Mouse (Mus musculus) WW6 (cell line): ENCODE measurements around the gene Sowaha.

Source experiments
- DNase-seq: peaks from one replicate; pipeline ENCODE4 v3.0.0-alpha.2; 2013; ENCODE audit warnings: low read depth, low spot score

Gene Sowaha

DNA sequence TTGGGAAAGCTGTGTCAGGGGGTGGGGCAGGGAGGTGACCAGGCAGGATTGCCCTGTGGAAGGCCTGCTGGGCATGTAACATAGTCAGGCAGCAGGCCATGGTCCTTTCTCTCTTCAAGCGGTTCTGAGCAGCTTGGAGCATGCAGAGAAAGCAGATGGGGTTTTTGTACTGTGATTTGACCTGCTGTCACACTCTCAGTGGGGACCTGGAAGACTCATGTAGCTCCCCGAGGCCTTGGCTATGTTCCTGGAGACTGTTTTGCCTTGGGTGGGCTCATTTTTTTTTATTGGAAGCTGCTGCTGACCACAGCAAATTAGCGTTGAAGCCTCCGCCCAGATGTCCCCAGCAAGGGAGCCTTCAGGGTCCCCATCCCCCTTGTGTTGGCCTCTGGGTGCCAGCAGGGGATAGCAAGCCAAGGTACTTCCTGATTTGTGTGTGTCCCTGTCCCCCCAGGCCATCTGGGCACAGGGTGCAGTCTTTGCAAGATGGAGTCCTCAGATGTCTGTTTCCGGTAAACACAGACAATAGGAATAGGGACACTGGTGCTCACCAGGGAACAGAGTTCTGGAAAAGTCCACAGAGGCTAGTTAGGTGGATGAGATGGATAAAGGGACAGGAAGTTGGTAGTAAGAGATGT is 25.1 kb upstream of the Sowaha start:
- no peak for DNase-seq

DNA sequence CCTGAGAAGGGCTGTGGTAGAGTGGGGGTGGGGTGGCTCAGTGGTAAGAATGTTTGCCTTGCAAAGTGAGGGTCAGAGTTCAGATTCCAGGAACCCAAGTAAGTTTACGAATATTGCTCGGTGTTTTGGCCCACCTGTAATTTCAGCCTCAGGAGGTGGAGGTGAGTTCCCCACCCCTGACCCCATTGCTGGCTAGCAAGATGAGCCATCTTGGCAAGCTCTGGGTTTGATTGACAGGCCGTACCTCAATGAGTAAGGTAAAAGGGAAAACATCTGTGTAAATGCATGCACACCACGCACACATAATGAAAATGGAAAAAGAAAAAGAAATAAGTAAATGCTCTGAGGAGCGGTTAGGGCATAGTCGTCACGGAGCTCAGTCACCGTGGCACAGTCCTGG is 24.3 kb upstream of the Sowaha start:
- no peak for DNase-seq

DNA sequence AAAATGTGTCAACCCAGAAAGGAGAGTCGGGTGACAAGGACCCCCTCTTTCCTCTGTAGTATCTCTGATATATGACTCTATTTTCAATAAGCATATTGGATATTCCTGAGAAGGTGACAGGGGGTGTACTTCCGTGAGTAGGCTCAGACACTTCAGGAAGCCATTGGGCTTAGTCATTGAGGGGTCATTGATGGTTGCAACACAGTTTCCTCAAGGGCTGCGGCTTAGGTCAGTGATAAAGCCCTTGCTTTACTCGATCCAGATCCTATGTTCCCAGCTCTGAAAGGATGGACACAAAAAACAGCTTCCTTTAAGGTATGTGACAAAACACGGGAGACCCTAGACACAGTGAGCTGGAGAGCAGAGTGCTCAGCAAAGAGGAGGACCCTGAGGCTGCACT is 23.7 kb upstream of the Sowaha start:
- DNase-seq: no peak

DNA sequence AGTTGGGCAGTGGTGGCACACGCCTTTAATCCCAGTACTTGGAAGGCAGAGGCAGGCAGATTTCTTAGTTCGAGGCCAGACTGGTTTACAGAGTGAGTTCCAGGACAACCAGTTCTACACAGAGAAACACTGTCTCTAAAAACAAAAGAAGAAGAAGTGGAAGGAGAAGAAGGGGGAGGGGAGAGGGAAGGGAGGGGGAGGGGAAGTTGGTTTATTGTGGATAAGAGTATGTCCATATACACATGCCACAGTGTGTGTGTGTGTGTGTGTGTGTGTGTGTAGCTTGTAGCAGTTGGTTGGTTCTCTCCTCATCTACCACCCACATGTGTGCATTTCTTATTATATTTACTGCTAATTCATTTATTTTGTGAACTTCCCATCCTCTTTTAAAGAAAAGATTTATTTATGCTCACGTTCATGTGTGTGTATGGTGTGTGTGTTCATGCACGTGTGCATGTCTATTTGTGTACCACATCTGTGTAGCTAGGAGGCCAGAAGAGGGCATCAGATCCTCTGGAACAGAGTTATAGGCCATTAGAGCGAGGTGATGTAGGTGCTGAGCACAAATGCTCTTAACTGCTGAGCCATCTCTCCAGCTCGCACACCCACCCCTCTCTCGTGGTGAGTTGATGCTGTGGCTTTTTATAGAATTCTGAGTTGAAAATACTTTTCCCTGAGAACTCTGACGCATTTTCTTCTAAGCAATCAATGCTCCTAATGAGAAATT is 22.1 kb upstream of the Sowaha start:
- no peak for DNase-seq

DNA sequence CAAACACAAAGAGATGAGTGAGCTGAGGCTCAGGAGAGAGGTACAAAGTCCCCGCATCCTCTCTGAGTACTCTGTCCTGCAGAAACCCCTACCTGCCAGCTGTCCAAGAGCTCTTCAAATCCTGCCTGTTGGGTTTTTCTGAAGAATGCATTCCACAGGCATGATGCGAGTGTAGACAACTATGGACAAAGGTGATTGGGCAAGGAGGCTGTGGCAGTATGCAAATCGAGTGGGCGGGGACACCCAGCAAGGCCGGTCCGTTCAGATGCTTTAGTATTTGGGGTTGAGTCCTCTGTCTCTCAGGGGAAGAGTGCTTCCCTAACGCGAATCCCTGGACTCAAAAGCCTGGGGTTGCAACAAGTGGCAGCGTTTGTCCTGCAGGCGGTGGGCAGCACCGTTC is 20.5 kb upstream of the Sowaha start:
- DNase-seq: no peak

DNA sequence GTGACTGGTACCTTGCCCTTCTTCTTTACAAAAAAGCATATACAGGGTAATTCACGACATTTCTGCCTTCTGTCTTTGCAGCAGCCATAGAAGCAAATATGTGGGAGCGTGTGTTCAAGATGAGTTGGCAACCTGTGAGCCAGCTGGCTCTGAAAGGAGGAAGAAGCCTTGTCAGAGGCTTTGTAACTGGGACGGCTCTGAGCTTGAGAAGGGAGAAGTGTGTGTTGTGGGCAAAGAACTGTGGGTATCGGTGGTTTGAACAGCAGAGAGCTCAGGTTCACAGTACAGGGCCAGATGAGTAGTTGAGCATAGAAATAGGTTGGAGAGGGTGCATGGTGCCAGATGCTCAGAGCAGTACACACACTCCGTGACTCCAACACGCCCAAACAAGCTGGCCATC is 16.9 kb upstream of the Sowaha start:
- DNase-seq: no peak

DNA sequence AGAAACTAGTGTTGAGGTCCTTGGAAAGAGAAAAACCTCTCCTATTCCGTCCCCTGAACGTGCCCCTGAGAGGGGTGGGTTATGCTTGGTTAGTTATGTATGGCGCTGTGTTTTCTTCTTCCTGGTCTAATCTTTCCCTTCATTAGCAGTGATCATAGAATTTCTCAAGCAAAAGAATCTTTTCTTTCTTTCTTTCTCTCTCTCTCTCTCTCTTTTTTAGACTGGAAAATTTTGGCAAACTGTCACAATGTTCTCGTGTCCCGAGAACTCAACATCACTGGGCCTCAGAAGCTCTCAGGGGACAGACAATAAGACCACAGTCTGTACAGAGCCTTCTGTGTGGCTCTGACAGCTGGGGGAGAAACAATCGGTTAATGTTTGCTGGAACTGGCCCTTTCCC is 15.3 kb upstream of the Sowaha start:
- no peak for DNase-seq

DNA sequence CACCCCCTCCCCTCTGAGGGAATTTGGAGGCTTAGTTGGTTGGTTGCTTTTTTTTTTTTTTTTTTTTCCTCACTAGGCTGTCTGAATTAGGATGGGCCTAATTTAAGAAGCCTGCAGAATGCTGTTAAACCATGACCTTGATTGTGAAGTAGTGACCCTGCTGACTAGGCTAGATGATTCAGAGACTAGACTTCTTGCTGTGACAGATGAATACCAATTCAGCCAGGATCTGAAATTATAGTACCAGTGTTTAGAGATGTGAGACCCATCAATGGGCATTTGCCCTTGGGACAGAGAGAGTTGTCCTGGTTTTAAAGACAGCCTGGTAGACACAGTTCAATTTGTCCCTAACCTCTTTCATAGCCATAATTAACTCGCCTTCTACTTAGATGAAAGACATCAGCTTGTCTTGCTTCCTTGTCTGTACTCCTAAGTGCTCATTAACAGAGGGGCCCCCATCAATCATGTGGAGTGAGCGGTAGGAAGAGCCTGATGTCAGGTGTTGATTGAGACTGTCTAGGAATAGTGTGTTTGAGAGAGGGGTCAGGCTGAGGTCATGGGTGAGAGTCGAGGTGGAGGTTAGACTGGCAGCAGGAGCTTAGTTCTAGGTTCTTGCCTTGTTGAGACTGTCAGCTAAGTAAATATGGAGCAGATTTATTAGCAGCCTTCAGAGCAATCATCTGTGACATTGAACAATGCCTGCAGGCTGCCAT is 13.3 kb upstream of the Sowaha start:
- DNase-seq: no peak

DNA sequence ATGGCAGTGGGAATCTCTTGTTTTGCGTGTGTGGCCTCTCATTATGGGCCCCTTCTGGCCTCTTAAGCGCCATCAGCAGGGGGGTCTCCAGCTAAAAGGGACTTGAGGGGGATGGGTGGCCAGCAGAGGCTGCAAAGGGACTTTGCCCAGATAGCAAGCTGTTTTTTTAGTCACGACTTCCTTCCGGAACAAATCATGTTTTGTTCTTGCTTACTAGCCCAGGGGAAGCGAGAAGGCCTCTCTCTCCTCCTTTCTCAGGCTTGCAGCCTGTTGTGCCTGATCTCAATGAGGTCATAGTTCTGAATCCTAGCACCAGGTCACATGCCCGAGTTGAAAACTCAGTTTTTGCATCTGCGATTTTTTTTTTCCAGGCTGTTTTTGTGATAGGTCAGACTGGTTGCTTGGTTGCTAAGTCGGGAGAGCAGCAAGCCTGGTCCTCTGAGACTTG is 11.9 kb upstream of the Sowaha start:
- no peak for DNase-seq

DNA sequence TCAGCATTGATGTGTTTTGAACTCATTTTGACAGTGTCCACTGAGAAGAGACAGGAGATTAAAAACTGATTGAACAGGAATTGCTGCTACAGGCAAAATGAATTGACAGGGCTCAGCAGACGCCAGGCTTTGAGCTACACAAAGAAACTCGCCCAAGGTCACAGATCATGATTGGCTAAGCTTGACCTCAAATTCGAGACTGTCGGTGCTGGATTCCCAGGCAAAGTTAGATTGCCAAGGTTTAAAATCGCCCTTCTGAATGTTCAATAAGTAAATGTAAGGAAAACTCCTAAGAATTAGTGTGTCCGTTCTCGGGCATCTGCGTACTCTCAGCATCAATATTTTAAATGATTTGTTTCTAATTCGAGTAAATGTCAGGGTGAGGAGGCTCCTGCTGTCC is 9.3 kb upstream of the Sowaha start:
- DNase-seq: no peak

DNA sequence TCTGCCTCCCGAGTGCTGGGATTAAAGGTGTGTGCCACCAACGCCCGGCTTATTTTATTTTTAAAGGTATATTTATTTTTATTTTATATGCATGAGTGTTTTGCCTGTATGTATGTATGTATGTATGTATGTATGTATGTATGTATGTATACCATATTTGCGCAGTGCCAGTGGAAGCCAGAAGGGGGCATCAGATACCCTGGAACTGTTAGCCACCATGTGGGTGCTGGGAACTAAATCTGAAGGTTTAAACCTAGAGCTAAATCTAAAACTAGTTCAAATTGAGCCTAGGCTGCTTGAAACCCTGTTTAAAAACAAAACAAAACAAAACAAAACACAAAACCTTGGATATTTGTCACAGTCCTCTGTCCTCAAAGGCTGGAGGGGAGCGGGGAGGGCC is 8.9 kb upstream of the Sowaha start:
- no peak for DNase-seq

DNA sequence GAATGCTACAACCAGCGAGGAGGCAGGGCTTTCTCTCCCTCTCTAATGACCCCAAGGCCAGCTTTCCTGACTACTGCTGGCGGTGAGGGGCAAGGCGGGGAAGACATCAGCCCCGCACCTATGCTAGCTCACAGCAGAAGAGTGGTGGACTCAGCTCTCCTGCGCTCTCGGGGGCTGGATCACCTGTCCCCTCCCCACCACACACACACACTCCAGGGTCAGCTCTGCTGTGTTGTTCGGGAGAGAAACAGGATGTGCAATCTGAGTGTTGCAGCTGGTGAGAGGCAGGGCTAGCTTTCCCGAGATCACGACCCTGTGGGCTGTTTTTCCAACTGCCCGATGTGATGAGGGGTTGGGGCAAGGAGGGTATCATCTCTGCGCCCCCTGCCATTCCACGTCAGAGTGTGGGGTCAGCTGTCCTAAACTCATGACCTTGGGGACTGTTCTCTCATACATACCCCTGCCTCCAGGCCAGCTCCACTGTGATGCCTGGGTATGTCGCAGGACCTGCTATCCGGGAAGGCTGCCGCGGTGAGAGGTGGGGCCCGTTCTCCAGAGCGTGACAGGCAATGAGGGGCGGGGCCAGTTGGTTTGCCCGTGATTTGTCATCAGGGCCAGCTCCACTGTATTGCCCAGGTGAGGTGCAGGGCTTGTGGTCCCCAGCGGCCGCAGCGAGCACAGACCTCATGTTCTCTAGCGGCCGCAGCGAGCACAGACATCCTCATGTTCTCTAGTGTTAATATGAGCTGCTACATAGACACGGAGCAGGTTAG is 6.9 kb upstream of the Sowaha start:
- DNase-seq: no peak

DNA sequence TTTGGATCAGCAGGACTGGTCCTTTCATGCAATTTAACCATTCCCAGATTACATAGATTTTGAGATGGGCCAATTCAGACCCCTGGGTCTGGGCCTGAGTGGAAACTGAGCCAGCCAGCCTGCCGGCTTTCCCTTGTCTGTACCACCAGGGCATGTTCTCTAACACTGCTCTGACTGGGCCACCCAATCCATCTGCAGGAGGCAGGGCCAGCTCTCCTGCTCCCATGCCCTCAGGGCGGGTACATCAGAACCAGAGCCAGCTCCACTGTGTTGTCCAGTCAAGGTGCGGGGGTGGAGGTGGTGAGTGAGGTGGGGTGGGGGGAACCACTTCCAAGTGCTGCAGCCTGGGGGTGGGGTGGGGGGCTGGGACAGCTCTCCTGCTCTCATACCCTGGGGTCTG is 6.3 kb upstream of the Sowaha start:
- DNase-seq: no peak

DNA sequence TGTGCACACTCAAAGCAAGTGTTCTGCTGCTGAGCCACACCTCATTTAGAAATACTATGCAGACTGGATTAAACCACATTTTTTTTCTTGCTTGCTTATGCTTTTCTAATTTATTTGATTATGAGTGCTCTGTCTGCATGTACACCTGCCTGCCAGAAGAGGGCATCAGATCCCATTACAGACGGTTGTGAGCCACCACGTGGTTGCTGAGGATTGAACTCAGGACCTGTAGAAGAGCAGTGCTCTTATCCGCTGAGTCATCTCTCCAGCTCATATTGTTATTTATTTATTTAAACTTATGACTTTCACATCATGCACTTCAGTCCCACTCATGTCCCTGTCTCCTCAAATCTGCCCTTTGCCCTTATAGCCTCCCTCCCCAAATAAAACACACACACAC is 5.6 kb upstream of the Sowaha start:
- no peak for DNase-seq

DNA sequence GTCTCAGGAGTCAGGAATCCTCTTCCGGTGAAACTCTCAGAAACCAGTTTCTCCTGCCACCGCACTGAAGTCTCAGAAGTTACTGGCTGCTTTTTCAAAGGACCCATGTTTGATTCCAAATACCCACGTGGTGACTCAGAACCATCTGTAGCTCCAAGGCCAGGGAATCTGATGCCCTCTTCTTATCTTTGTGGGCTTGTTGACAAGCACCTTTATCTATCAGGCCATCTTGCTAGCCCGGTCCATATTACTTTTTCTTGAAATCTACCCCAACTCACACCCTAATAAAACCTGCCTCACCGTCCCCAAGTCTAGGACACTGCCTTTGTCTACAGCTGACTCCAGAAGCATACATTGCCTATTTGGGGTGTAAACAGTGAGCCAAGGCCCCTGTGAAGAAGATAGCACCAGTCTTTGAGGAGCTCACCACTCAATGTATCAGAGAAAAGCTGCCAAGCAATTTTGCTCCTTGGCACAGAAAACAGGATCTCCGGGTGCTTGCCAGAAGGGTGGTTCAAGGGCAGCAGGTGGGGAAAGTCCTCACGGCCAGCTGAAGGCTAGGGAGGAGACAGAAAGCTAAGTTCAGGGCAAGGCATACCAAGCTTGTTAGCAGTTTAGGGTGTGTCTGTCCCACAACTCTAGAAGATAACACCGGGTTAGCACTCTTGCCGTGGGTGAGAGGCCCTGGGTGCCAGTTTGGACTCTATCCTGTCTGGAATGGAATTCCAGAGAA is 3.3 kb upstream of the Sowaha start:
- no peak for DNase-seq

DNA sequence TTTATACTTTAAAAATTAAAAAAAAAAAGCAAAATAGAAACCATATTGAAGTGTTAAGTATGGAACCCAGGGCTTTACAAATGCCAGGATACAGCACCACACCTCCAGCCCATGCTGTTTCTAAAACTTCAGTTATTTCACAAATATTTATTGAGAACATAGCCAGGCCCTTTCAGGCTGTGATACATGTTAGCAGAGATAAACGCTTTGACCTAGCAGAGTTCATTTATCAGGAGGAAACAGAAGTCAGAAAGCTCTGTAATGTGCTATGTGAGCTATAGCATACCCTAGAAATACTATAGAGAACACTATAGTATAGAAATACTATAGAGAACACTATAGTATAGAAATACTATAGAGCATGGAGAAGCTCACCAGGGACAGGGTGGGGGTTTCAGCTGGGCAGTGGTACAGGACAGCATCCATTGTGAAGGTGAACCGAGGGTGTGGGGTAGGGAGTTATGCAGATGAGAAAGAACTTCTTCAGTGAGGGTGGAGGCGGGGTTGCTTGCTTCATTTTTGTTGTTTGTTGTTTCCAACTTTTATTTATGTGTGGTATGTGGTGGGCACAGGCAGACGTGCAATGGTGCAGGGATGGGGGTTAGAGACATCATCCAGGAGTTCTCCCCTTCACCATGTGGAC is 1.1 kb upstream of the Sowaha start:
- no peak for DNase-seq

DNA sequence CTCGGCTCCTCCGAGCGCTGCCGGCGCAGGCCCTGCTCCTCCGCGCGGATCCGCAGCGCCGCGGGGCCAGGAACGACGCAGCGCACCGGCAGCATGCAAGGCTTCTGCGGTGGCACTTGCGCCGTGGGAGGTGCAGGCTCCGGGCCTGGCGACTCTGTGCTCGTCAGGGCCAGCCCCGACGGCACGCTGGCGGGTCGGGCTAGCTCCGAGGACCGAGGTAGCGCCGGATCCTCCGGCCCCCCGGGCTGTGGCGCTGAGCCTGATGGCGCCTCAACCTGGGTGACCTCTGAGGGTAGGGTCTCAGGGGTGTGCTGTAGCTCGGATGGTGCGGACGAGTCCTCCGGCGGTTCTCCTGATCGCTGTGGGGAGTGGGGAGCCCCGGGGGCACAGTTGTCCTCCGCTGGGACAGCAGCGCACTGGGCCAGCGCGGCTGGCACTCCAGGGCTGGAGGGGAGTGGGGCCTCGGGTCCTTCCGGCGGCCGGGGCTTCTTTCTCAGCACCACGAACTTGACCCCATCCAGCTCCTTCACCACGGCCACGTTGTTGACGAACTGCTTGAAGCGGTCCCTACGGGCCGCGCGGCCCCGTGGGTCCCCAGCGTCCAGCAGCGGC is 797 bp downstream of the Sowaha start:
- no peak for DNase-seq

DNA sequence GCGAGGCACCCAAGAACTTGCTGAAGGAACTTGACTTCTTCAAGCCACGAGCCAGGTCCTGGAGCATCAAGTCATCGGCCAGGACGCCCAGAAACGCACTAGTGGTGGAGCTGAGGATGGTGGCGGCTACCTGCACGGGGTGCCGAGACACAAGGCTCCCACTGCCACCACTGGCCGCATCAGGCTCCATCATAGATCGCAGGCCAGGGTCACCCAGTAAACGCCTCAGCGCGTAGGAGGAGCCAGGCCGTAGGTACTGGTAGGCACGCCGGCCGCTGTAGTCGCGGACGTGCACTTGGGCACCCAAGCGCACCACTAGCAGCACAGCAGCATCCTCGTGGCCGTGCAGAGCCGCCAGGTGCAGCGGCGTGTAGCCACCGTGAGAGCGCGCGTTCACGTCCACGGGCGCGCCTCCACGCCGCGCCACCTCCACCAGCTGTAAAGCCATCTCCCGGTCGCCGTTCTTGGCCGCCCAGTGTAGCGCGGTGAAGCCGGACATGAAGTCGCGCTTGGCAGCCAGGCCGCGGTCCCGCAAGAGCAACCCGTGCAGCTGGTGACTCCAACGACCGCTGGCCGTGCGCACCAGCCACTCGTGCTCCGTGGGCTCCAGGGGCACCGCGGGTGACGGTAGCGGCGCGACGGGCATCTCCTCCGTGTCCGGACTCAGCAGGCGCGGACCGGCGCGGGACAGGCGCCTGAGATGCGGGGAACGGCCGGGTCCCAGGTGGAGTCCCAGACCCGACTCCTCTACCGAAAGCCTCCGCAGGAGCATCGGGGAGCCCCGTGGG is 1.5 kb downstream of the Sowaha start:
- no peak for DNase-seq

DNA sequence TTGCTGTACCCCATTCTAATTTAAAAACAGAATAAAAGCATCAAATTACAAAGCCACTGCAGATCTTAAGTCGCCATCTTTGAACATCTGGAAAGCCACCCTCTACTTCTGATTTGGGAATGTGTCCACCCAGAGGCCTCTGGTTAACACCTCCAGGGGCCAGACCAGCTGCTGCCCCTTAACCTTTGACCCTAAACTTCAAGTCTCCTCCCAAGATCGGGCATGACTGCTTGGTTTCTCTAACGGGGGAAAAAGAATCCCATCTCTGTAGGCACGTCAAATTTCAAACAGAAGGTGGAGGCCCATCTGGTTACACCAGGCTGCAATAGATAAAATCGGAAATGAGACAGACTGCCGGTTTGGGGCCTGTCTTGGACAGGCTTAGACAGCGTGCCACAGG is 2.2 kb downstream of the Sowaha start:
- no peak for DNase-seq

DNA sequence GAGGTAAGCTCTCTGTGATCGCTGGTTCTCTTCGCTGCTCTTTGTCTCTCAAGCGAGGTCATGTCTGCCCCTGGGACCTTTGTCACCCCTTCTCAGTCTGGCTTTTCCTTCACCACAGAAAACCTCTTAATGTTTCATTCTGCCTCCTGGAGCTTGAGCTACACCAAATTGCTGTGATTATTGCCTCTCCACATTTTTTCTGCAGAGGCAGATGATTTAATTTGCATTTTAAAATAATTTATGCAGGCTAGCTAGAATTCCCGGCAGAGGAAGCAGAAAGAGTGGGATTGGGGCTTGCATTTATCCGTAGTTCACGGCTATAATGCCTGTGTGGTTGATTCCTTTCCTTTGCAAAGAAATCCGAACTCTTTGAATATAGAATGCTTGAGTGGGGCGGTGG is 4.5 kb downstream of the Sowaha start:
- DNase-seq: no peak
